Comparison of ENCODE assay signal across 8 mouse cellular contexts in genomic region chr7:139234426-139235188, GRCm38 (mm10). TPM values are rescaled to one million over a fixed set of nuclear protein-coding genes. Genes with fewer than 3 reads are reported as not detected.
DNase-seq lines count a peak whose midpoint lies in the region; ATAC-seq and TF ChIP-seq lines count a peak whose summit lies in the region.

No protein-coding gene starts in this region.

- peak; percentile 40 for ATAC-seq in common myeloid progenitor, adult 5-6 weeks (replicated peaks; ENCODE audit: low read depth, poor library complexity, severe bottlenecking)
- ATAC-seq in heart, embryonic 11.5 days (replicated peaks; ENCODE audit: insufficient number of reproducible peaks, low FRiP score, low TSS enrichment), result peak; percentile 66; the same call in 1 of the 2 replicates
- peak; percentile 80 for ATAC-seq in kidney, embryonic 14.5 days (ENCODE audit: low FRiP score, low TSS enrichment)
- ATAC-seq in lung, postnatal 0 days, result peak; percentile 27
- no peak for ATAC-seq in cerebellum, adult (ENCODE audit: insufficient number of reproducible peaks, low FRiP score, low TSS enrichment)

- H3K4me3 ChIP-seq in layer of hippocampus, adult 2 months, result no peak overlapping the region
- no peak overlapping the region for H3K4me3 ChIP-seq in heart, embryonic 11.5 days (ENCODE audit: low read depth, low read length)
- no peak overlapping the region for H3K4me3 ChIP-seq in kidney, embryonic 14.5 days (ENCODE audit: low read length)
- H3K4me3 ChIP-seq in lung, postnatal 0 days (ENCODE audit: low read depth, low read length), result no peak overlapping the region

- no peaks in the 10 kb centered on the region for H3K36me3 ChIP-seq in heart, embryonic 11.5 days (ENCODE audit: control insufficient read depth, insufficient read depth, low read length)
- H3K36me3 ChIP-seq in kidney, embryonic 14.5 days (ENCODE audit: control insufficient read depth, insufficient read depth, low read length), result no peaks in the 10 kb centered on the region
- H3K36me3 ChIP-seq in lung, postnatal 0 days (ENCODE audit: insufficient read depth, low read length), result no peaks in the 10 kb centered on the region

- TF ChIP-seq EP300 in lung, postnatal 0 days (IDR thresholded peaks at IDR 0.05), result no peak

- no peaks in the 10 kb centered on the region for H3K9me3 ChIP-seq in heart, embryonic 11.5 days (replicated peaks; ENCODE audit: control insufficient read depth, low read length)
- H3K9me3 ChIP-seq in kidney, embryonic 14.5 days (ENCODE audit: control insufficient read depth, low read length), result no peaks in the 10 kb centered on the region
- H3K9me3 ChIP-seq in lung, postnatal 0 days (ENCODE audit: low read length), result no peaks in the 10 kb centered on the region

- H3K4me2 ChIP-seq in heart, embryonic 11.5 days, result peak overlapping the region; percentile 44
- peak overlapping the region; percentile 24 for H3K4me2 ChIP-seq in kidney, embryonic 14.5 days (replicated peaks; ENCODE audit: low read depth, low read length)
- H3K4me2 ChIP-seq in lung, postnatal 0 days (replicated peaks; ENCODE audit: low read depth, low read length), result no peak overlapping the region

- peak; percentile 47 for TF ChIP-seq CTCF in layer of hippocampus, adult 2 months (conservative IDR thresholded peaks at IDR 0.05)
- TF ChIP-seq CTCF in lung, postnatal 0 days (IDR thresholded peaks at IDR 0.05), result peak; percentile 66

- no peak for DNase-seq in layer of hippocampus, adult 2 months (ENCODE audit: low spot score in 2 of 2)
- DNase-seq in layer of hippocampus, adult 18-20 months (ENCODE audit: low spot score in 2 of 2), result no peak
- peak; percentile 70 for DNase-seq in lung, postnatal 0 days (ENCODE audit: low spot score)
- peak; percentile 66 for DNase-seq in ovary, postnatal 36 days (ENCODE audit: low spot score)

- H3K27me3 ChIP-seq in heart, embryonic 11.5 days (ENCODE audit: control insufficient read depth, insufficient read depth, low read length), result no peaks in the 10 kb centered on the region; the same call in 1 of the 2 replicates
- no peaks in the 10 kb centered on the region for H3K27me3 ChIP-seq in kidney, embryonic 14.5 days (ENCODE audit: control insufficient read depth, insufficient read depth, low read length)
- H3K27me3 ChIP-seq in lung, postnatal 0 days (replicated peaks; ENCODE audit: insufficient read depth, low read length), result no peaks in the 10 kb centered on the region

- peaks cover 27% of the 10 kb centered on the region for H3K4me1 ChIP-seq in heart, embryonic 11.5 days (ENCODE audit: control insufficient read depth, insufficient read depth, low read length)
- peaks cover 13% of the 10 kb centered on the region for H3K4me1 ChIP-seq in kidney, embryonic 14.5 days (ENCODE audit: control insufficient read depth, insufficient read depth, low read length)
- H3K4me1 ChIP-seq in lung, postnatal 0 days (ENCODE audit: insufficient read depth, low read depth, low read length), result peaks cover 4% of the 10 kb centered on the region; the same call in 1 of the 2 replicates

- 0 out of 2 replicates have a peak overlapping the region, but pooled peaks have one; percentile 44 for H3K9ac ChIP-seq in heart, embryonic 11.5 days (ENCODE audit: low read depth, low read length)
- H3K9ac ChIP-seq in kidney, embryonic 14.5 days (ENCODE audit: low read depth, low read length), result peak overlapping the region; percentile 23; the same call in 1 of the 2 replicates
- no peak overlapping the region for H3K9ac ChIP-seq in lung, postnatal 0 days (replicated peaks; ENCODE audit: low read depth)

- WGBS in heart, embryonic 11.5 days (ENCODE audit: insufficient replicate concordance), result 2% methylated on average over 18 of the region's 18 CpGs
- WGBS in kidney, embryonic 14.5 days, result 9% methylated on average over 18 of the region's 18 CpGs
- 14% methylated on average over 18 of the region's 18 CpGs for WGBS in lung, postnatal 0 days

- H3K27ac ChIP-seq in layer of hippocampus, adult 2 months, result no peak overlapping the region
- peak overlapping the region; percentile 68 for H3K27ac ChIP-seq in heart, embryonic 11.5 days (ENCODE audit: low read depth, low read length)
- peak overlapping the region; percentile 30; the same call in 1 of the 2 replicates for H3K27ac ChIP-seq in kidney, embryonic 14.5 days (ENCODE audit: low read depth, low read length)
- H3K27ac ChIP-seq in lung, postnatal 0 days (ENCODE audit: low read length), result peak overlapping the region; percentile 75; the same call in 1 of the 2 replicates

RNA-seq across cellular contexts. Expression of gene Pwwp2b, which starts 13.7 kb away (rescaled TPM):
- 10 to 100 TPM; 35.0 to 37.6 TPM for total RNA-seq in layer of hippocampus, adult 2 months (2021)
- 10 to 100 TPM; 31.5 to 35.9 TPM for total RNA-seq in layer of hippocampus, adult 18-20 months (2021)
- 3.8 TPM in 2 replicates for total RNA-seq in common myeloid progenitor, adult 5-6 weeks (2017)
- 8.4 TPM in 2 replicates for polyA plus RNA-seq in heart, embryonic 11.5 days (2014; fragmentation: Nextera tagmentation; extraction: Ambion mirVana)
- polyA plus RNA-seq in kidney, embryonic 14.5 days (2014; fragmentation: Nextera tagmentation; extraction: Ambion mirVana), result 5.3 and 7.3 TPM in 2 replicates
- polyA plus RNA-seq in lung, postnatal 0 days (2015; fragmentation: Nextera tagmentation; extraction: Ambion mirVana), result 23.6 and 27.5 TPM in 2 replicates

RNA-seq across cellular contexts. Expression of gene Stk32c, which starts 21.5 kb away (rescaled TPM):
- total RNA-seq in layer of hippocampus, adult 2 months (2021), result 100 to 1,000 TPM; 102 to 105 TPM
- 100 to 1,000 TPM; 103 to 116 TPM for total RNA-seq in layer of hippocampus, adult 18-20 months (2021)
- total RNA-seq in common myeloid progenitor, adult 5-6 weeks (2017), result 0.92 TPM in 1 of 2 replicates, not detected in the other
- not detected in 2 replicates for polyA plus RNA-seq in heart, embryonic 11.5 days (2014; fragmentation: Nextera tagmentation; extraction: Ambion mirVana)
- polyA plus RNA-seq in kidney, embryonic 14.5 days (2014; fragmentation: Nextera tagmentation; extraction: Ambion mirVana), result 0.29 TPM in 1 of 2 replicates, not detected in the other
- polyA plus RNA-seq in lung, postnatal 0 days (2015; fragmentation: Nextera tagmentation; extraction: Ambion mirVana), result 0.06 TPM in 1 of 2 replicates, not detected in the other

RNA-seq across cellular contexts. Expression of gene Lrrc27, which starts 21.8 kb away (rescaled TPM):
- total RNA-seq in layer of hippocampus, adult 2 months (2021), result 1 to 10 TPM; 6.8 to 6.9 TPM
- 1 to 10 TPM; 6.1 to 6.4 TPM for total RNA-seq in layer of hippocampus, adult 18-20 months (2021)
- total RNA-seq in common myeloid progenitor, adult 5-6 weeks (2017), result 1.3 and 3.0 TPM in 2 replicates
- 4.9 and 6.2 TPM in 2 replicates for polyA plus RNA-seq in heart, embryonic 11.5 days (2014; fragmentation: Nextera tagmentation; extraction: Ambion mirVana)
- polyA plus RNA-seq in kidney, embryonic 14.5 days (2014; fragmentation: Nextera tagmentation; extraction: Ambion mirVana), result 5.7 and 6.6 TPM in 2 replicates
- 2.3 and 2.7 TPM in 2 replicates for polyA plus RNA-seq in lung, postnatal 0 days (2015; fragmentation: Nextera tagmentation; extraction: Ambion mirVana)

Comparison
In these comparisons a context has a peak if more than half of its experiments do, and no peak if none do; other contexts are left out.
1. DNase-seq: peak in lung, postnatal 0 days (single experiment) and ovary, postnatal 36 days (single experiment); none in layer of hippocampus, adult 2 months (0 of 2) and layer of hippocampus, adult 18-20 months (0 of 2).
2. RNA of gene Stk32c, which starts 21.5 kb away (total RNA-seq): 103 to 116 TPM in layer of hippocampus, adult 18-20 months and 102 to 105 TPM in layer of hippocampus, adult 2 months; 0.92 TPM in common myeloid progenitor, adult 5-6 weeks; every median in the first group is over 10 times any median in the second.